Mouse (Mus musculus) adrenal gland, postnatal 0 days (tissue): ENCODE measurements around the gene Siva1. TPM values are rescaled to one million over a fixed set of nuclear protein-coding genes. Genes with fewer than 3 reads are reported as not detected.

Source experiments
- microRNA-seq: library from miRNA; unstranded; fragments of <30 nt; microRNA quantifications from one replicate; pipeline ENCODE4, GENCODE M21; 2016; ENCODE audit warnings: borderline replicate concordance; ENCODE audit not compliant: insufficient number of aligned reads
- polyA plus RNA-seq: library from polyadenylated mRNA; unstranded; fragments of >200 nt; fragmentation: Nextera tagmentation; extraction: Ambion mirVana; gene quantifications from 2 replicates; pipeline ENCODE4 v1.2.1, GENCODE M21; 2015

Siva1 gene
- 120 and 197 TPM in 2 replicates for polyA plus RNA-seq

GRCm38 (mm10) chr12:112644180-112644854, at the start of gene Siva1:
Siva1 (plus strand) TSS chr12:112644679.

GRCm38 (mm10) chr12:112619686-112620353, 24.7 kb upstream of the Siva1 start, which contains the start of gene Adssl1:
Adssl1 (plus strand) TSS chr12:112620045.

GRCm38 (mm10) chr12:112674132-112675011, 29.9 kb downstream of the Siva1 start, which contains the start of gene Akt1:
Akt1 (minus strand) TSS chr12:112674884.

GRCm38 (mm10) chr12:112678555-112679026, 34.1 kb downstream of the Siva1 start, which contains the start of gene Zbtb42:
Zbtb42 (plus strand) TSS chr12:112678828.

Small RNAs within 50 kb of the gene (microRNA-seq; reads per million reads assigned to microRNA genes)
- not detected for gene Mir6939

Other genes with a start within 250 kb of the Siva1 start
- 0.55 and 0.94 TPM in 2 replicates for gene A530016L24Rik, start 155.2 kb upstream of the Siva1 start, polyA plus RNA-seq
- 5.8 and 12.6 TPM in 2 replicates for gene Tmem179, start 127.9 kb upstream of the Siva1 start, polyA plus RNA-seq
- 3.3 and 4.4 TPM in 2 replicates for gene Inf2, start 55.9 kb upstream of the Siva1 start, polyA plus RNA-seq
- 8.0 and 15.3 TPM in 2 replicates for gene Adssl1, start 24.6 kb upstream of the Siva1 start, polyA plus RNA-seq
- gene Akt1, start 30.2 kb downstream of the Siva1 start, polyA plus RNA-seq: 145 and 166 TPM in 2 replicates
- 2.8 and 2.9 TPM in 2 replicates for gene Zbtb42, start 34.1 kb downstream of the Siva1 start, polyA plus RNA-seq
- 9.8 and 12.7 TPM in 2 replicates for gene Cep170b, start 75.8 kb downstream of the Siva1 start, polyA plus RNA-seq
- 10.0 and 13.3 TPM in 2 replicates for gene Pld4, start 116.0 kb downstream of the Siva1 start, polyA plus RNA-seq
- gene Ahnak2, start 158.0 kb downstream of the Siva1 start, polyA plus RNA-seq: 5.5 and 7.6 TPM in 2 replicates
- 9.2 and 11.0 TPM in 2 replicates for gene Clba1, start 164.3 kb downstream of the Siva1 start, polyA plus RNA-seq
- 25.7 and 31.1 TPM in 2 replicates for gene Cdca4, start 184.7 kb downstream of the Siva1 start, polyA plus RNA-seq
- gene Gpr132, start 223.5 kb downstream of the Siva1 start, polyA plus RNA-seq: 0.07 and 0.13 TPM in 2 replicates